Mouse (Mus musculus) megakaryocyte, embryonic 14.5 days (primary cell): ENCODE results near the gene Krtap27-1. TPM values are rescaled to one million over a fixed set of nuclear protein-coding genes. Genes with fewer than 3 reads are reported as not detected.

Source experiments
- H3K27me3 ChIP-seq: replicated peaks from 2 replicates; pipeline ENCODE3; 2012; ENCODE audit warnings: inconsistent platforms
- H3K36me3 ChIP-seq: replicated peaks from 2 replicates; pipeline ENCODE3; 2012; ENCODE audit warnings: low read length, inconsistent platforms, mixed read lengths
- H3K4me1 ChIP-seq: 2 replicates; pipeline ENCODE4 v1.6.1; 2012; ENCODE audit warnings: inconsistent platforms
- H3K4me3 ChIP-seq: replicated peaks from 2 replicates; pipeline ENCODE3; 2012; ENCODE audit warnings: moderate library complexity, mild to moderate bottlenecking, inconsistent platforms
- H3K9me3 ChIP-seq: 2 replicates; pipeline ENCODE4 v1.6.1; 2012; ENCODE audit warnings: inconsistent platforms
- FLI1 ChIP-seq: IDR thresholded peaks from 2 replicates; pipeline ENCODE4 v1.6.1; 2012; ENCODE audit warnings: low read length, inconsistent platforms, mixed read lengths
- GATA1 ChIP-seq: IDR thresholded peaks from 3 replicates; pipeline ENCODE4 v1.6.1; 2012; ENCODE audit warnings: mixed read lengths, low read length, inconsistent platforms, borderline replicate concordance
- polyA plus RNA-seq: library from polyadenylated mRNA; stranded (reverse); fragments of >175 nt; gene quantifications from 2 replicates; pipeline ENCODE4 v1.2.3, GENCODE M21; 2012; ENCODE audit warnings: low replicate concordance; ENCODE audit not compliant: insufficient read depth

The Krtap27-1 gene
- not detected in 2 replicates for polyA plus RNA-seq

- Histone ChIP-seq H3K27me3 (no peaks in the 10 kb centered on the region), H3K4me1 (no peaks in the 10 kb centered on the region), H3K9me3 (0 out of 2 replicates have a peak, but pooled peaks cover 2% of the 10 kb centered on the region), H3K36me3 (no peaks in the 10 kb centered on the region), H3K4me3 (no peak within 1 kb of the TSS)
- TF ChIP-seq FLI1: no peak
- TF ChIP-seq GATA1: no peak
Observed at GRCm38 (mm10) chr16:88671571-88671970, at the start of gene Krtap27-1. TSS of gene Krtap27-1 (minus strand) at chr16:88671671.

GRCm38 (mm10) chr16:88720031-88720430 lies 48.6 kb upstream of the Krtap27-1 start:
- Histone ChIP-seq H3K4me3 (no peak overlapping the region), H3K36me3 (no peaks in the 10 kb centered on the region), H3K9me3 (no peaks in the 10 kb centered on the region), H3K4me1 (no peaks in the 10 kb centered on the region), H3K27me3 (no peaks in the 10 kb centered on the region)
- no peak for TF ChIP-seq GATA1
- TF ChIP-seq FLI1: no peak

DNA sequence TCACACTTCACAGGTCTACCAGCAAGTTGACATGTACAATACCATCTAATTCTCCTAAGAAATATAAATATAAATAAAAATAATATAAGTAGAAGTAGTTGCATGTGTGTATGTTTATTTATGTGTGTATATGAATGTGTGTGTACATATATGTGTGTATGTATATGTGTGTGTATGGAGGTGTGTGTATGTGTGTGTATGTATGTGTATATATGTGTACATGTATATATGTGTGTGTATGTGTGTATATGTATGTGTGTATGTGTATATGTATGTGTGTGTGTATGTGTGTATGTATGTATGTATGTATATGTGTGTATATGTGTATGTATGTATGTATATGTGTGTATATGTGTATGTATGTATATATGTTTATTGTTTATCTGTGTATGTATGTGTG lies 45.1 kb upstream of the Krtap27-1 start:
- TF ChIP-seq GATA1 (no peak), FLI1 (no peak)
- Histone ChIP-seq H3K27me3 (no peaks in the 10 kb centered on the region), H3K36me3 (no peaks in the 10 kb centered on the region), H3K4me3 (no peak overlapping the region), H3K4me1 (no peaks in the 10 kb centered on the region), H3K9me3 (no peaks in the 10 kb centered on the region; the same call in 1 of the 2 replicates)

- no peaks in the 10 kb centered on the region for H3K27me3 ChIP-seq
- H3K4me3 ChIP-seq: no peak overlapping the region
- H3K9me3 ChIP-seq: peaks cover 6% of the 10 kb centered on the region
- no peaks in the 10 kb centered on the region for H3K36me3 ChIP-seq
- TF ChIP-seq FLI1 (no peak), GATA1 (no peak)
- H3K4me1 ChIP-seq: no peaks in the 10 kb centered on the region
Observed at GRCm38 (mm10) chr16:88711245-88711644, 39.8 kb upstream of the Krtap27-1 start.

GRCm38 (mm10) chr16:88710757-88711156 lies 39.3 kb upstream of the Krtap27-1 start:
- H3K4me1 ChIP-seq: no peaks in the 10 kb centered on the region
- TF ChIP-seq GATA1 (no peak), FLI1 (no peak)
- H3K4me3 ChIP-seq: no peak overlapping the region
- no peaks in the 10 kb centered on the region for H3K27me3 ChIP-seq
- H3K9me3 ChIP-seq: peaks cover 6% of the 10 kb centered on the region
- H3K36me3 ChIP-seq: no peaks in the 10 kb centered on the region

DNA sequence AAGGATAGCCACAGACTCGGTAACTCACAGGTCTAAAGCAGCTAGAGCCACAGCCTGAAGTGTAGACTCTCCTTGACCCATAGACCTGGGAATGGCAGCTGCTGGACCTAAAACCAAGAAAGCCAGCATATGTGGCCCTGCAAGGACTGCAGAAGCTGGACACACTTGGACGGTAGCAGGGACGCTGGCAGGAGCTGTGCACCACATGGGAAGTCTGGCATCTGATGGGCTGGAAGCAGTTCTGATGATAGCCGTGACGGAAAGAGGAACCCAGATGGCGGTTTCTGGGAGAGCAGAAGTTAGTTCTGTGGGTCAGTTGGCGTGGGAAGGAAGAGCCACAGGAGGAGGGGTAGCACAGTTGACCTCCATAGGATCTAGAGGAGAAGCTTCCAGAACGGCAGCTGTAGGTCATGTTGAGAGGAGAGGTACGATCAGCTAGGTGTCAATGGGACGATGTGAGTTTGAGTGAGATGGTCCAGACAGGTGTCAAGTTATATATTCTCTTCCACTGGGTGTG lies 36.1 kb upstream of the Krtap27-1 start, which contains the start of gene 2310061N02Rik:
Gene 2310061N02Rik (minus strand): TSS at position 467 of the 517 bp plus-strand sequence.
- Histone ChIP-seq H3K4me1 (no peaks in the 10 kb centered on the region), H3K9me3 (peaks cover 6% of the 10 kb centered on the region; the same call in 1 of the 2 replicates), H3K4me3 (no peak within 1 kb of the TSS), H3K27me3 (no peaks in the 10 kb centered on the region), H3K36me3 (no peaks in the 10 kb centered on the region)
- TF ChIP-seq GATA1 (no peak), FLI1 (no peak)

- no peaks in the 10 kb centered on the region for H3K36me3 ChIP-seq
- TF ChIP-seq FLI1: no peak
- no peak for TF ChIP-seq GATA1
- H3K4me3 ChIP-seq: no peak overlapping the region
- no peaks in the 10 kb centered on the region for H3K4me1 ChIP-seq
- no peaks in the 10 kb centered on the region for H3K27me3 ChIP-seq
- H3K9me3 ChIP-seq: no peaks in the 10 kb centered on the region
Observed at GRCm38 (mm10) chr16:88701072-88701864, 29.8 kb upstream of the Krtap27-1 start.

GRCm38 (mm10) chr16:88696256-88696655 lies 24.8 kb upstream of the Krtap27-1 start:
- H3K27me3 ChIP-seq: no peaks in the 10 kb centered on the region
- peaks cover 6% of the 10 kb centered on the region; the same call in 1 of the 2 replicates for H3K9me3 ChIP-seq
- TF ChIP-seq FLI1: no peak
- no peak for TF ChIP-seq GATA1
- H3K4me1 ChIP-seq: no peaks in the 10 kb centered on the region
- no peak overlapping the region for H3K4me3 ChIP-seq
- H3K36me3 ChIP-seq: no peaks in the 10 kb centered on the region

DNA sequence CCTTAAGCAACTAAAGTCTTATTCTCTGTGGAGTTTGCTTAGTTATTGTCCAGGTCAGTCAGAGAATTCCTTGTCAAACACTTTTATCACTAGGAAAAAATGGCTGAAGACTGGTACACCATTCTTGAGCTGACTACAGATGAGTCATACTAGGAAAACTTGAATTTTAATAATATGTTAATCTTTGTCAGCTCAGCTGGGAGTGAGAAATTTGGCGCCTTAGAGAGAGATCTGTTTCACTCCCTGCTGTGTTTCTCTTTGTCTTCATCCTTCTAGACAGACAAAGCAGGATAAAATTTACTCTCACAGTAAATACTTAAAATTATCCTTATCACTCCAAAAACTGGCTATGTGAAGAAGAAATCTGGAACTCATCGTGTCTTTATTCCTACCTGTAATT lies 9.8 kb upstream of the Krtap27-1 start:
- Histone ChIP-seq H3K9me3 (peaks cover 15% of the 10 kb centered on the region), H3K4me1 (no peaks in the 10 kb centered on the region), H3K36me3 (no peaks in the 10 kb centered on the region), H3K27me3 (no peaks in the 10 kb centered on the region), H3K4me3 (no peak overlapping the region)
- no peak for TF ChIP-seq FLI1
- TF ChIP-seq GATA1: no peak

GRCm38 (mm10) chr16:88679099-88679498 lies 7.6 kb upstream of the Krtap27-1 start:
- TF ChIP-seq GATA1: no peak
- TF ChIP-seq FLI1: no peak
- no peaks in the 10 kb centered on the region for H3K4me1 ChIP-seq
- no peaks in the 10 kb centered on the region for H3K36me3 ChIP-seq
- peaks cover 15% of the 10 kb centered on the region for H3K9me3 ChIP-seq
- no peak overlapping the region for H3K4me3 ChIP-seq
- no peaks in the 10 kb centered on the region for H3K27me3 ChIP-seq

GRCm38 (mm10) chr16:88657426-88657825 lies 14.0 kb downstream of the Krtap27-1 start:
- no peak overlapping the region for H3K4me3 ChIP-seq
- H3K27me3 ChIP-seq: no peaks in the 10 kb centered on the region
- H3K36me3 ChIP-seq: no peaks in the 10 kb centered on the region
- TF ChIP-seq FLI1 (no peak), GATA1 (no peak)
- H3K9me3 ChIP-seq: no peaks in the 10 kb centered on the region
- H3K4me1 ChIP-seq: no peaks in the 10 kb centered on the region
